Mouse (Mus musculus) embryonic facial prominence, embryonic 14.5 days (tissue): Measurements from ENCODE around the gene Rnf213. TPM values are rescaled to one million over a fixed set of nuclear protein-coding genes. Genes with fewer than 3 reads are reported as not detected.

Experiments used
- ATAC-seq: fragments of 200-750 bp; cut with Nextera tagmentation; 2 replicates; pipeline ENCODE4 v1.8.0; 2017; ENCODE audit warnings: low read depth, moderate number of reproducible peaks, moderate TSS enrichment
- DNase-seq: peaks from one replicate; pipeline ENCODE4 v3.0.0-alpha.2; 2015; ENCODE audit warnings: low spot score
- H3K27ac ChIP-seq: fragments of 300-500 bp; sonication (generic); replicated peaks from 2 replicates; pipeline ENCODE4 v1.5.1; 2014; ENCODE audit warnings: low read depth, mild to moderate bottlenecking, low read length, moderate library complexity
- H3K27me3 ChIP-seq: fragments of 300-500 bp; sonication (generic); replicated peaks from 2 replicates; pipeline ENCODE4 v1.6.1; 2014; ENCODE audit warnings: low read length; ENCODE audit not compliant: control insufficient read depth, insufficient read depth
- H3K36me3 ChIP-seq: fragments of 300-500 bp; sonication (generic); 2 replicates; pipeline ENCODE4 v1.6.1; 2014; ENCODE audit warnings: low read length, mixed read lengths; ENCODE audit not compliant: control insufficient read depth, insufficient read depth
- H3K4me1 ChIP-seq: fragments of 300-500 bp; sonication (generic); 2 replicates; pipeline ENCODE4 v1.6.1; 2014; ENCODE audit warnings: antibody characterized with exemption, low read length; ENCODE audit not compliant: control insufficient read depth, insufficient read depth
- H3K4me2 ChIP-seq: fragments of 300-500 bp; sonication (generic); 2 replicates; pipeline ENCODE4 v1.6.1; 2014; ENCODE audit warnings: low read depth, mild to moderate bottlenecking, low read length, moderate library complexity, mixed read lengths
- H3K4me3 ChIP-seq: fragments of 300-500 bp; sonication (generic); 2 replicates; pipeline ENCODE4 v1.5.1; 2014; ENCODE audit warnings: low read depth, mild to moderate bottlenecking, low read length
- H3K9ac ChIP-seq: fragments of 300-500 bp; sonication (generic); 2 replicates; pipeline ENCODE4 v1.6.1; 2014; ENCODE audit warnings: low read depth, mild to moderate bottlenecking, low read length, moderate library complexity, mixed read lengths
- H3K9me3 ChIP-seq: fragments of 300-500 bp; sonication (generic); 2 replicates; pipeline ENCODE4 v1.6.1; 2016; ENCODE audit warnings: low read length; ENCODE audit not compliant: control insufficient read depth
- WGBS: fragments of 180-500 bp; shearing (Covaris S2); extraction: QIAGEN DNeasy Blood & Tissue Kit; methylation state at CpG from one replicate; pipeline ENCODE4 v1.1.7; 2014; 5-methylcytosine and 5-hydroxymethylcytosine counted together
- polyA plus RNA-seq: library from polyadenylated mRNA; unstranded; fragments of >200 nt; fragmentation: Nextera tagmentation; extraction: Ambion mirVana; gene quantifications from 2 replicates; pipeline ENCODE4 v1.2.1, GENCODE M21; 2014

Gene Rnf213
- polyA plus RNA-seq, 1 experiment from 2014 or later, result 5.3 TPM

DNA sequence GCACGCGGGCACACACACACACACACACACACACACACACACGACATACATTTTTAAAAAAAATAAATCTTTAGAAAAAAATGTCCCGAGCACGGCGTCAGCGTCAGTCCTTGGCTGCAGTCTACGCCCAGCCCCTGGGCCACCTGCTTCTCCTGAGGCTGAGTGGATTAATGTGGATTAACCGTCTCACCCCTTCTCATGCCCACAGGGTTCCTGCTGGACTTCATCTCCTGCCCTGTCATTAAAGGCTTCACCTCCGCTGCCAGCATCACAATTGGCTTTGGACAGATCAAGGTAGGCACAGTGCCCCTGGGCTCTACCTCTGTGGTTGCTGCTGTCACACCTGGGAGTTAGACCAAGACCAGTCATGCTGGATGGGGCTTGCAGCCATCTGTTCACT lies 33.8 kb upstream of the Rnf213 start:
- Histone ChIP-seq H3K4me1 (peaks cover 10% of the 10 kb centered on the region), H3K4me2 (no peak overlapping the region), H3K4me3 (no peak overlapping the region), H3K36me3 (peaks cover 29% of the 10 kb centered on the region; the same call in 1 of the 2 replicates), H3K27ac (no peak overlapping the region), H3K9ac (no peak overlapping the region), H3K9me3 (no peaks in the 10 kb centered on the region), H3K27me3 (no peaks in the 10 kb centered on the region)
- ATAC-seq (no peak), DNase-seq (no peak)
- WGBS, result 83% methylated on average over 10 of the region's 10 CpGs

DNA sequence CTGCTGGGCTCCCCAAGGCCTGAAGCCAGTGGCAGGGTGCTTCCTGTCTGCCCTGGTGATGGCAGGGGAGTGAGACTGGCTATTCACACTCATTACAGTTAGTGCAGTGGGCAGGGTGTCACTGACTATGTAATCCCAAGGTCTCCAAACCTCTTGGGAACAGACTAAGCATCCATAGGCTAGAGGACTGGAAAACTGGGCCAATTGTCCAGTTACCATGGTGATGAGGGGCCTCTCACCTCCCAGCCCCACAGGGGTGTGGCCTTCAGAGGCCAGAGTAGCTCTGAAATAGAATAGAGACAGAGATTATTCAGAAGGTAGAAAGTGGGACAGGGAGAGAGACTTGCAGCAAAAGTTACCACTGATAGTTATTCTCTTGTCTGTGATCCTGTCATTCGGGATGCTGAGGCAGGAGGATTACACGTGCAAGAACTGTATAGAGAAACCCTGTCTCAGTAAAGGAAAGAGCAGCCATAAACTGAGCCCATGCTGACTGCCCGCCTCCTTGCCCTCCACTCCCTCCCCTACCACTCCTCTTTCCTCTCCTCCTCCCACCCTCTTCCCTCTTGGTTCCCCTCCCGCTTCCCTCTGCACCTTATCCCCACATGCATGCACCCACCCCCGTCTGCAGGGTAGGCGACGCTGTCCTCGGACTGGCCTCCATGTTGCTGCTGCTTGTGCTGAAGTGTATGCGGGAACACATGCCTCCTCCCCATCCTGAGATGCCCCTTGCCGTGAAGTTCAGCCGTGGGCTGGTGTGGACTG lies 29.9 kb upstream of the Rnf213 start:
- no peaks in the 10 kb centered on the region for H3K9me3 ChIP-seq
- peaks cover 40% of the 10 kb centered on the region; the same call in 1 of the 2 replicates for H3K36me3 ChIP-seq
- no peak overlapping the region for H3K9ac ChIP-seq
- DNase-seq (peak; percentile 36), ATAC-seq (peak; percentile 53; the same call in 1 of the 2 replicates)
- H3K4me2 ChIP-seq, result 0 out of 2 replicates have a peak overlapping the region, but pooled peaks have one; percentile 15
- no peak overlapping the region for H3K4me3 ChIP-seq
- H3K27me3 ChIP-seq, result no peaks in the 10 kb centered on the region
- H3K27ac ChIP-seq, result no peak overlapping the region
- H3K4me1 ChIP-seq, result no peaks in the 10 kb centered on the region
- 39% methylated on average over 11 of the region's 11 CpGs for WGBS

DNA sequence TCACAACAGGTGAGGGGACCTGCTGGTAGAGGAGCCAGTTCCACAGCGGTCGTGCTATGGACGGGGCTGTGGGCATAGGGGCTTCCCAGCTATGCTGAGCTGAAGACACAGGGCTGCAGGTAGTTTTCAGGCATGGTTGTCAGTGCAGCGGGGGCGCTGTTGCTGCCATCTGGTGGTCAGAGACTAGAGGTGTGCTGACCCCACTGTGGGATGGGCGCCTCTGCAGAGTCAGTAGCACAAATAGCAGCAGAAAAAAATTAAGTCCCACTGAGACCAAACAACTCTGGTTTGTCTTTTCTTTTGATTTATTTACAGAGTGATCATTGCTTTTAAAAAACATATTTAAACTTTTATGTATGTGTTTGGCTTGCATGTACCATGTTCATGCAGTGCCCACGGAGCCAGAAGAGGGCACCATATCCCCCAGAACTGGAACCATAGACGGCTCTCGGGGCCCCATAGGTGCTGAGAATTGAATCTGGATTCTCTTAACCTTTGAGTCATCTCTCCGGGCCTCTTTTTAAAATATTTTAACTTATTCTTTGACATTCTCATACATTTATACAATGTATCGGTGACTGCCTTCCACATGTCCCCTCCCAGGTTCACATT lies 29.3 kb upstream of the Rnf213 start:
- 31% methylated on average over 11 of the region's 11 CpGs for WGBS
- H3K36me3 ChIP-seq, result peaks cover 44% of the 10 kb centered on the region; the same call in 1 of the 2 replicates
- peak; percentile 80 for DNase-seq
- H3K4me1 ChIP-seq, result no peaks in the 10 kb centered on the region
- no peak overlapping the region for H3K4me3 ChIP-seq
- no peak overlapping the region for H3K27ac ChIP-seq
- H3K27me3 ChIP-seq, result no peaks in the 10 kb centered on the region
- 0 out of 2 replicates have a peak overlapping the region, but pooled peaks have one; percentile 15 for H3K4me2 ChIP-seq
- no peaks in the 10 kb centered on the region for H3K9me3 ChIP-seq
- no peak overlapping the region for H3K9ac ChIP-seq
- peak; percentile 93 for ATAC-seq

DNA sequence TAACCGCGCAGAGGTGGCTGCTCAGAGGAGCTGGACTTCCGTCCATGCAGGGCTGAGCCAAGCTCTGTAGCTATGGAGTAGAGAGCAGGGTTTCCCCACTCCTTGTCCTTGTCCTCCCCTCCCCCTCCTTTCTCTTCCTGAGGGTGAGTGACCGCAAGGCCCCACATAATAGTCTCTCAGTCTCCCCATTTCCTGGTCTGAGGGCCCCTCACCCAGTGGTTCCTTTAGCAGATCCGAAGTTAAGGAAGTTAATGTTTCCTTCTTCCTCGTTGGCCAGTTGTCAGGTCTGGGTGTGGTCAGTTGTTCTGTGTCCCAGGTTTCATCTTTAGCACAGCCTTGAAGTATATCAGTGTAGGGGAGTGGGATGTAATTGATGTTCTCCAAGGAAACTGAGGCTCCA lies 17.5 kb upstream of the Rnf213 start:
- no peak overlapping the region for H3K9ac ChIP-seq
- H3K27ac ChIP-seq, result no peak overlapping the region
- H3K36me3 ChIP-seq, result peaks cover 34% of the 10 kb centered on the region
- DNase-seq (no peak), ATAC-seq (no peak)
- no peaks in the 10 kb centered on the region for H3K4me1 ChIP-seq
- H3K27me3 ChIP-seq, result no peaks in the 10 kb centered on the region
- H3K4me3 ChIP-seq, result no peak overlapping the region
- H3K9me3 ChIP-seq, result no peaks in the 10 kb centered on the region
- no peak overlapping the region for H3K4me2 ChIP-seq
- WGBS, result 79% methylated on average over 6 of the region's 6 CpGs

DNA sequence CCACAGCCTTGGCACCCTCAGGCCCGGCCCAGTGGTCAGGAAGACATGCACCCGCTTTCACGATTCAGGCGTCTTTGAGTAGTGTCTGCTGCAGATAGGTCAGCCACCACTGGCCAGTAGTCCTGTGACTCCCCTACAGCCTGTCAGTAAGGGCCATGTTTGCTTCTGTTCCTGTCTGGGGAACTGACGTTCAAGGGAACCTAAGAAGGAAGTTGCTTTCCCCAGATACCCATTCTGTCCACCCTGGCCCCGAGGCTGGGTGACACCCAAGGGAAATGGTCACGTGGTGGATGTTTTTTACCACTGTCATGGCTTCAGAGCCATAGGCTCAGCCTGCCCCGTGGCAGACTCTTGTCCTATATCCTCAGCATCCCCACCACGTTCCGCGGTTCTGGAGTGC lies 15.6 kb upstream of the Rnf213 start:
- Histone ChIP-seq H3K4me1 (no peaks in the 10 kb centered on the region), H3K9ac (no peak overlapping the region), H3K36me3 (peaks cover 36% of the 10 kb centered on the region), H3K4me2 (no peak overlapping the region), H3K27ac (no peak overlapping the region), H3K4me3 (no peak overlapping the region), H3K27me3 (no peaks in the 10 kb centered on the region), H3K9me3 (no peaks in the 10 kb centered on the region)
- DNase-seq, result no peak
- 94% methylated on average over 11 of the region's 11 CpGs for WGBS
- ATAC-seq, result no peak

DNA sequence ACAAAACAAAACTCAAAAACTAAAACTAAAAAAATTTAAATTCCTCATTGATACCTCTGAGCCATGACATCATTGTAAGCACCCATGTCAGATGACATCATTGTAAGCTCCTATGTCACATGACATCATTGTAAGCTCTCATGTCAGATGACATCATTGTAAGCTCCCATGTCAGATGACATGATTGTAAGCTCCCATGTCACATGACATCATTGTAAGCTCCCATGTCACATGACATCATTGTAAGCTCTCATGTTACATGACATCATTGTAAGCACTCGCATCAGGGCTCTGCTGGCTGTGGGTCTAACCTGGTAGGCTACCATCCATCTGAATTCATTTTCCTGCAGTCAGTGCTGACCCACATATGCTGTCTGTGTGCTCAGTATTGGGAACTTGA lies 14.3 kb upstream of the Rnf213 start:
- ATAC-seq (no peak), DNase-seq (no peak)
- no peak overlapping the region for H3K4me2 ChIP-seq
- no peak overlapping the region for H3K27ac ChIP-seq
- H3K4me3 ChIP-seq, result no peak overlapping the region
- H3K27me3 ChIP-seq, result no peaks in the 10 kb centered on the region
- peaks cover 36% of the 10 kb centered on the region for H3K36me3 ChIP-seq
- no peak overlapping the region for H3K9ac ChIP-seq
- H3K9me3 ChIP-seq, result no peaks in the 10 kb centered on the region
- H3K4me1 ChIP-seq, result no peaks in the 10 kb centered on the region
- WGBS, result 90% methylated on average over 1 of the region's 1 CpGs

DNA sequence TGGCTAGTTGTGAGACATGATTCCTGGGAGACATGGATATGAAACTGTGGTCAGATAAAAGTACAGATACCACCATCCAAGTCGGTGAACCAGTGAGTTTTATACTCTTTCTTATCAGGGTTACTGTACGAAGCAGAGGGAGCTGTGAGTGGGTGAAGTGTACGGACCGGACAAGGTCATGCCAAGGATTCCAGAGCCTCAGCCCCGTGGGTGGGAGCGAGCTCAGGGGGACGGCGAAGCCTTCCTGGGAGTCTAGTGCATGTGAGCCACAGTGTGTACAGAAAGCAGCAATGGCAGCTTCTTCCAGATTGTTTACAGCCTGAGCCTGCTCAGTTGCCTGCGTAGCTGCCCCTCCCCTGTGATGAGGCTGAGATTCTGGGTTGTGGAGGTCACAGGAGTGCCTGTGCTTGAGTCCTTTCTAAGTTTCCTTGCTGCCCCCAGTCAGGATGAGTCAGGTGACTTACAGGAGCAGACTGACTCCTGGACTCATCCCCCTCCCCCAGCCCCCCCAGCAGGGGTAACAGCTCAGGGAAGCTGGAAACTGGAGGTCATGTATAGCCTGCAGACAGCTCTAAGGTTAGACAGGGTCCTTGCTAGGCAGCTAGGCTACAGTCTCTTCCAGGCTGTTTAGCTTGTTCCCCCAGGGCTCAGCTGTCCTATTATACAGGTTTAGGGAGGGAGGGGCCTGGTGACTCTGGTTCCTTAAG lies 11.1 kb upstream of the Rnf213 start:
- Histone ChIP-seq H3K27ac (no peak overlapping the region), H3K4me2 (no peak overlapping the region), H3K9ac (no peak overlapping the region), H3K9me3 (no peaks in the 10 kb centered on the region), H3K27me3 (no peaks in the 10 kb centered on the region), H3K4me1 (no peaks in the 10 kb centered on the region), H3K36me3 (peaks cover 27% of the 10 kb centered on the region), H3K4me3 (no peak overlapping the region)
- ATAC-seq (no peak), DNase-seq (no peak)
- WGBS, result 79% methylated on average over 9 of the region's 9 CpGs

DNA sequence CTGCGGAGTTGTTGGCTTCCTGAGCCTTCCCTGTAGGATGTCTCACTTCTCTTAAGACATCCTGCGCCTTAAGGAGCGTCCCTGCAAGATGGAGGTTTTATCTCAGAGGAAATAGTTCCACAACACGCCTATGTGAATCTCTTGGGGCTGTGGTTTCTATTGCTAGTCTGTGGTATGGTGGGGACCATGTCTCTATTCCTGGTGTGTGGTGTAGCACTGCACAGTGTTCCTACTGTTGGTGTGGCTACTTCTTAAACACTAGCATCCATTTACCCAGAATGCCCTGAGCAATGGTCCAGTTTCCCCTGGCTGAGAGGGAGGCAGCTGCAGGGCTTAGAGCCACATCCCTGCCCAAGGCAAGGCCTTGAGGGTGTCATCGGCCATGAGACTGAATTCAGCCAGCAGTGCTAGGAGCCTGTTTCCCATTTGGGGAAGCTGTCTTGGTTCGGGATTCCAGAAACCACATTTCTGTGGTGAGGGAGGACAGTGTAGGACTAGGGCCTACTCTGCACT lies 10.5 kb upstream of the Rnf213 start:
- Histone ChIP-seq H3K4me2 (no peak overlapping the region), H3K4me1 (no peaks in the 10 kb centered on the region), H3K27me3 (no peaks in the 10 kb centered on the region; the same call in 1 of the 2 replicates), H3K4me3 (no peak overlapping the region), H3K36me3 (peaks cover 23% of the 10 kb centered on the region), H3K9ac (no peak overlapping the region), H3K27ac (no peak overlapping the region), H3K9me3 (no peaks in the 10 kb centered on the region)
- DNase-seq, result no peak
- ATAC-seq, result no peak
- WGBS, result 60% methylated on average over 6 of the region's 6 CpGs
